Mouse (Mus musculus): ENCODE results near the gene Cdk6. TPM values are rescaled to one million over a fixed set of nuclear protein-coding genes. Genes with fewer than 3 reads are reported as not detected.

The Cdk6 gene
- polyA plus RNA-seq, 1 experiment from 2014 or later = 37.7 TPM

GRCm38 (mm10) chr5:3483054-3483722, 141.9 kb downstream of the Cdk6 start:
- no peak overlapping the region for H3K9ac ChIP-seq
- no peak for ATAC-seq (ENCODE audit: insufficient read depth, low FRiP score, low read depth)
- H3K36me3 ChIP-seq = 0 out of 2 replicates have a peak, but pooled peaks cover 2% of the 10 kb centered on the region
- no peaks in the 10 kb centered on the region for H3K4me1 ChIP-seq
- H3K27ac ChIP-seq = no peak overlapping the region
- 87% methylated on average over 5 of the region's 5 CpGs for WGBS
- no peak overlapping the region for H3K4me3 ChIP-seq (replicated peaks)
- H3K9me3 ChIP-seq = no peaks in the 10 kb centered on the region
- H3K4me2 ChIP-seq = no peak overlapping the region
- H3K27me3 ChIP-seq (replicated peaks) = no peaks in the 10 kb centered on the region

- WGBS = 52% methylated on average over 7 of the region's 7 CpGs
- Histone ChIP-seq H3K9ac (no peak overlapping the region), H3K36me3 (0 out of 2 replicates have a peak, but pooled peaks cover 2% of the 10 kb centered on the region), H3K9me3 (no peaks in the 10 kb centered on the region), H3K27me3 (replicated peaks) (no peaks in the 10 kb centered on the region), H3K27ac (no peak overlapping the region), H3K4me2 (no peak overlapping the region), H3K4me1 (no peaks in the 10 kb centered on the region), H3K4me3 (replicated peaks) (no peak overlapping the region)
- ATAC-seq (ENCODE audit: insufficient read depth, low FRiP score, low read depth) = no peak
Observed at GRCm38 (mm10) chr5:3486579-3487282, 145.4 kb downstream of the Cdk6 start.

GRCm38 (mm10) chr5:3488146-3488774, 147.0 kb downstream of the Cdk6 start:
- WGBS = 64% methylated on average over 16 of the region's 16 CpGs
- H3K9me3 ChIP-seq = no peaks in the 10 kb centered on the region
- no peak for ATAC-seq (ENCODE audit: insufficient read depth, low FRiP score, low read depth)
- no peaks in the 10 kb centered on the region for H3K27me3 ChIP-seq (replicated peaks)
- H3K9ac ChIP-seq = no peak overlapping the region
- H3K36me3 ChIP-seq = 0 out of 2 replicates have a peak, but pooled peaks cover 2% of the 10 kb centered on the region
- H3K4me2 ChIP-seq = no peak overlapping the region
- H3K27ac ChIP-seq = no peak overlapping the region
- no peaks in the 10 kb centered on the region for H3K4me1 ChIP-seq
- no peak overlapping the region for H3K4me3 ChIP-seq (replicated peaks)

- Histone ChIP-seq H3K4me1 (no peaks in the 10 kb centered on the region), H3K4me3 (replicated peaks) (no peak overlapping the region), H3K36me3 (0 out of 2 replicates have a peak, but pooled peaks cover 1% of the 10 kb centered on the region), H3K9me3 (no peaks in the 10 kb centered on the region), H3K4me2 (no peak overlapping the region), H3K27me3 (replicated peaks) (no peaks in the 10 kb centered on the region), H3K9ac (no peak overlapping the region), H3K27ac (no peak overlapping the region; the same call in 1 of the 2 replicates)
- ATAC-seq (ENCODE audit: insufficient read depth, low FRiP score, low read depth) = no peak
- WGBS = 74% methylated on average over 3 of the region's 3 CpGs
Observed at GRCm38 (mm10) chr5:3490358-3490757, 149.1 kb downstream of the Cdk6 start.

- H3K4me1 ChIP-seq = no peaks in the 10 kb centered on the region
- no peak overlapping the region for H3K4me3 ChIP-seq (replicated peaks)
- 50% methylated on average over 9 of the region's 9 CpGs for WGBS
- H3K27me3 ChIP-seq (replicated peaks) = no peaks in the 10 kb centered on the region
- H3K4me2 ChIP-seq = no peak overlapping the region
- peak; percentile 39; the same call in 1 of the 2 replicates for ATAC-seq (ENCODE audit: insufficient read depth, low FRiP score, low read depth)
- no peaks in the 10 kb centered on the region for H3K36me3 ChIP-seq
- no peaks in the 10 kb centered on the region for H3K9me3 ChIP-seq
- no peak overlapping the region for H3K9ac ChIP-seq
- H3K27ac ChIP-seq = peak overlapping the region; percentile 54; the same call in 1 of the 2 replicates
Observed at GRCm38 (mm10) chr5:3491084-3491483, 149.8 kb downstream of the Cdk6 start.

- no peaks in the 10 kb centered on the region for H3K36me3 ChIP-seq
- no peak overlapping the region for H3K9ac ChIP-seq
- no peak for ATAC-seq (ENCODE audit: insufficient read depth, low FRiP score, low read depth)
- H3K4me3 ChIP-seq (replicated peaks) = no peak overlapping the region
- H3K4me2 ChIP-seq = no peak overlapping the region
- H3K4me1 ChIP-seq = no peaks in the 10 kb centered on the region
- no peaks in the 10 kb centered on the region for H3K27me3 ChIP-seq (replicated peaks)
- WGBS = 53% methylated on average over 5 of the region's 5 CpGs
- no peaks in the 10 kb centered on the region for H3K9me3 ChIP-seq
- H3K27ac ChIP-seq = no peak overlapping the region
Observed at GRCm38 (mm10) chr5:3491883-3492282, 150.6 kb downstream of the Cdk6 start.

- no peak for ATAC-seq (ENCODE audit: insufficient read depth, low FRiP score, low read depth)
- Histone ChIP-seq H3K9ac (no peak overlapping the region), H3K36me3 (no peaks in the 10 kb centered on the region), H3K27ac (no peak overlapping the region), H3K4me2 (no peak overlapping the region), H3K4me1 (no peaks in the 10 kb centered on the region), H3K4me3 (replicated peaks) (no peak overlapping the region), H3K27me3 (replicated peaks) (no peaks in the 10 kb centered on the region), H3K9me3 (no peaks in the 10 kb centered on the region)
- 89% methylated on average over 13 of the region's 13 CpGs for WGBS
Observed at GRCm38 (mm10) chr5:3492776-3493636, 151.7 kb downstream of the Cdk6 start.

GRCm38 (mm10) chr5:3493968-3494367, 152.7 kb downstream of the Cdk6 start:
- Histone ChIP-seq H3K4me1 (no peaks in the 10 kb centered on the region), H3K36me3 (no peaks in the 10 kb centered on the region), H3K4me3 (replicated peaks) (no peak overlapping the region), H3K27ac (no peak overlapping the region), H3K9me3 (no peaks in the 10 kb centered on the region), H3K27me3 (replicated peaks) (no peaks in the 10 kb centered on the region), H3K4me2 (no peak overlapping the region), H3K9ac (no peak overlapping the region)
- ATAC-seq (ENCODE audit: insufficient read depth, low FRiP score, low read depth) = no peak
- 88% methylated on average over 9 of the region's 9 CpGs for WGBS

- Histone ChIP-seq H3K9ac (no peak overlapping the region), H3K27me3 (replicated peaks) (no peaks in the 10 kb centered on the region), H3K36me3 (no peaks in the 10 kb centered on the region), H3K4me1 (no peaks in the 10 kb centered on the region), H3K4me3 (replicated peaks) (no peak overlapping the region), H3K4me2 (no peak overlapping the region), H3K27ac (no peak overlapping the region), H3K9me3 (no peaks in the 10 kb centered on the region)
- no peak for ATAC-seq (ENCODE audit: insufficient read depth, low FRiP score, low read depth)
- WGBS = 69% methylated on average over 8 of the region's 8 CpGs
Observed at GRCm38 (mm10) chr5:3494452-3495187, 153.3 kb downstream of the Cdk6 start.

GRCm38 (mm10) chr5:3497505-3497925, 156.2 kb downstream of the Cdk6 start:
- no peaks in the 10 kb centered on the region for H3K4me1 ChIP-seq
- no peak overlapping the region for H3K4me2 ChIP-seq
- no peak overlapping the region for H3K9ac ChIP-seq
- no peak for ATAC-seq (ENCODE audit: insufficient read depth, low FRiP score, low read depth)
- no peaks in the 10 kb centered on the region for H3K36me3 ChIP-seq
- no peak overlapping the region for H3K4me3 ChIP-seq (replicated peaks)
- H3K27ac ChIP-seq = no peak overlapping the region
- no peaks in the 10 kb centered on the region for H3K9me3 ChIP-seq
- WGBS = 80% methylated on average over 5 of the region's 5 CpGs
- H3K27me3 ChIP-seq (replicated peaks) = no peaks in the 10 kb centered on the region

GRCm38 (mm10) chr5:3500298-3500697, 159.0 kb downstream of the Cdk6 start:
- Histone ChIP-seq H3K9ac (no peak overlapping the region), H3K27me3 (replicated peaks) (no peaks in the 10 kb centered on the region), H3K4me3 (replicated peaks) (no peak overlapping the region), H3K27ac (no peak overlapping the region), H3K4me1 (0 out of 2 replicates have a peak, but pooled peaks cover 3% of the 10 kb centered on the region), H3K4me2 (no peak overlapping the region), H3K36me3 (no peaks in the 10 kb centered on the region), H3K9me3 (no peaks in the 10 kb centered on the region)
- 85% methylated on average over 5 of the region's 5 CpGs for WGBS
- ATAC-seq (ENCODE audit: insufficient read depth, low FRiP score, low read depth) = no peak

Measured in stomach, embryonic 15.5 days (tissue).